Mouse (Mus musculus) G1E (cell line): Measurements from ENCODE around the gene Rdh11.

Experiments used
- CTCF ChIP-seq: IDR thresholded peaks from 2 replicates; pipeline ENCODE4 v1.5.1; 2012; ENCODE audit warnings: low read depth, low read length, inconsistent platforms, mixed read lengths
- GATA2 ChIP-seq: IDR thresholded peaks from 2 replicates; pipeline ENCODE4 v1.6.1; 2012; ENCODE audit warnings: low read depth, low read length, inconsistent platforms, borderline replicate concordance
- POLR2AphosphoS5 ChIP-seq: IDR thresholded peaks from 2 replicates; pipeline ENCODE4 v1.6.1; 2012; ENCODE audit warnings: low read depth, low read length, inconsistent platforms; ENCODE audit not compliant: insufficient replicate concordance
- TAL1 ChIP-seq: conservative IDR thresholded peaks from 2 replicates; pipeline ENCODE4 v1.6.1; 2012; ENCODE audit warnings: low read depth, low read length, inconsistent platforms, mixed read lengths

GRCm38 (mm10) chr12:79169173-79169572 lies 22.9 kb downstream of the Rdh11 start:
- TF ChIP-seq CTCF, result no peak
- TF ChIP-seq POLR2AphosphoS5, result no peak
- no peak for TF ChIP-seq TAL1
- TF ChIP-seq GATA2, result no peak
